Mouse (Mus musculus) E14TG2a.4 (cell line): ENCODE data around the gene Abhd12.

ENCODE experiments used
- H3K27me3 ChIP-seq: 2 replicates; pipeline ENCODE4 v1.6.1; 2014; ENCODE audit warnings: low read length, control low read depth; ENCODE audit not compliant: insufficient read depth
- H3K36me3 ChIP-seq: 2 replicates; pipeline ENCODE4 v1.6.1; 2014; ENCODE audit warnings: low read length, control low read depth; ENCODE audit not compliant: insufficient read depth
- H3K4me1 ChIP-seq: replicated peaks from 2 replicates; pipeline ENCODE4 v1.6.1; 2014; ENCODE audit warnings: low read depth, low read length, control low read depth
- H3K4me3 ChIP-seq: replicated peaks from 2 replicates; pipeline ENCODE4 v1.5.1; 2014; ENCODE audit warnings: mild to moderate bottlenecking, low read length
- H3K9me3 ChIP-seq: 2 replicates; pipeline ENCODE4 v1.6.1; 2014; ENCODE audit warnings: low read length, control low read depth
- CTCF ChIP-seq: conservative IDR thresholded peaks from 2 replicates; pipeline ENCODE4 v1.5.1; 2014; ENCODE audit warnings: low read length
- NANOG ChIP-seq: IDR thresholded peaks from 2 replicates; pipeline ENCODE4 v1.6.1; 2014; ENCODE audit warnings: borderline replicate concordance, low read length, mixed read lengths
- POU5F1 ChIP-seq: IDR thresholded peaks from 2 replicates; pipeline ENCODE4 v1.6.1; 2014; ENCODE audit warnings: low read length, borderline replicate concordance

Abhd12 gene

GRCm38 (mm10) chr2:150834616-150835015 is 69.9 kb downstream of the Abhd12 start:
- TF ChIP-seq POU5F1 (no peak), CTCF (no peak), NANOG (no peak)
- Histone ChIP-seq H3K36me3 (peaks cover 76% of the 10 kb centered on the region), H3K4me3 (no peak overlapping the region), H3K9me3 (no peaks in the 10 kb centered on the region), H3K4me1 (peaks cover 39% of the 10 kb centered on the region), H3K27me3 (no peaks in the 10 kb centered on the region)

DNA sequence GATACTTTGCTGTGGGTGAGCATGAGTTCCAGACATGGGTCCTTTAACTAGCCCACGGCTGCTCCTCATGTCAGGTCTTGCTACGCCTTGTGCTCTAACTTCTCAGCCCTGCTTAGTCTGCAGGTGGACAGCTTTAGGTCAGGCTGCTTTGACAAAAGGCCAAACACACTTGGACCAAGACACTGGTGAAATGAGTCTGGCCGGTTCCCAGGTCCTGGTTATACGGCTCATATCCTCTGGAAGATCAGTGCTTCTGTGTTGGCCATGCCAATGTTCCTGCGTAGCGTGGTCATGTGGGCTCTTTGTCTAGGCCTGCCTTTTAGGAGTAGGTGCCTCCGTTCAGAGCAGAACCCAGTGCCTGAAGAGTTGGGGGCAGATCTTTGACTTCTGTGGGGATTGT is 72.5 kb downstream of the Abhd12 start:
- peaks cover 91% of the 10 kb centered on the region for H3K36me3 ChIP-seq
- no peak for TF ChIP-seq NANOG
- H3K27me3 ChIP-seq, result no peaks in the 10 kb centered on the region
- H3K9me3 ChIP-seq, result no peaks in the 10 kb centered on the region
- no peak overlapping the region for H3K4me3 ChIP-seq
- peaks cover 17% of the 10 kb centered on the region for H3K4me1 ChIP-seq

- H3K36me3 ChIP-seq, result peaks cover 98% of the 10 kb centered on the region
- no peaks in the 10 kb centered on the region for H3K9me3 ChIP-seq
- H3K4me3 ChIP-seq, result no peak overlapping the region
- H3K27me3 ChIP-seq, result no peaks in the 10 kb centered on the region
- peaks cover 6% of the 10 kb centered on the region for H3K4me1 ChIP-seq
- TF ChIP-seq CTCF, result no peak
- no peak for TF ChIP-seq POU5F1
- no peak for TF ChIP-seq NANOG
These were observed 73.6 kb downstream of the Abhd12 start for GRCm38 (mm10) chr2:150830911-150831441.

- peaks cover 91% of the 10 kb centered on the region for H3K36me3 ChIP-seq
- H3K9me3 ChIP-seq, result no peaks in the 10 kb centered on the region
- H3K4me1 ChIP-seq, result 0 out of 2 replicates have a peak, but pooled peaks cover 2% of the 10 kb centered on the region
- no peaks in the 10 kb centered on the region for H3K27me3 ChIP-seq
- no peak for TF ChIP-seq NANOG
- TF ChIP-seq CTCF, result no peak
- no peak for TF ChIP-seq POU5F1
- H3K4me3 ChIP-seq, result no peak overlapping the region
These were observed 74.5 kb downstream of the Abhd12 start for GRCm38 (mm10) chr2:150830011-150830410.

DNA sequence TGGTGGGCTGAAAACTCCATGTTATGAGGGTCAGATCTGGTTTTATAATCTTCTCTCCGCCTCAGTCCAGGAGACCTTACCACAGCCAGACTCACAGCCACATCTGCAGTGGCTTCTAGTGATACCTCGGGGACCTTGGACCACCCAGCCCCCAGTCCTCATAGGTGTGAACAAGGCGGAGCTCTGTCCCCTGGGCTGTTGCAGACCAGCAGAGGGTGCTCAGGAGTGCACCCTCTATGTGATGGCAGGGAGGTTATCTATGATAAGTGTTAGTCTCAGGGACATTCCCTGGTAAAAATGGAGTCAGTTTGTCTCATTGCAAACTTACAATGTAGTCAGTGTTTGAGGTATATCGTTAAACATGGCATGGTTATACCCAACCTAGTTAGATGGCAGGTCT is 75.9 kb downstream of the Abhd12 start:
- Histone ChIP-seq H3K4me1 (0 out of 2 replicates have a peak, but pooled peaks cover 2% of the 10 kb centered on the region), H3K27me3 (no peaks in the 10 kb centered on the region), H3K36me3 (peaks cover 85% of the 10 kb centered on the region), H3K9me3 (no peaks in the 10 kb centered on the region), H3K4me3 (no peak overlapping the region)
- TF ChIP-seq CTCF, result no peak
- no peak for TF ChIP-seq POU5F1
- TF ChIP-seq NANOG, result no peak

- no peaks in the 10 kb centered on the region for H3K9me3 ChIP-seq
- no peak overlapping the region for H3K4me3 ChIP-seq
- H3K27me3 ChIP-seq, result no peaks in the 10 kb centered on the region
- H3K4me1 ChIP-seq, result 0 out of 2 replicates have a peak, but pooled peaks cover 2% of the 10 kb centered on the region
- peaks cover 81% of the 10 kb centered on the region for H3K36me3 ChIP-seq
- TF ChIP-seq NANOG (no peak), POU5F1 (no peak), CTCF (no peak)
These were observed 76.4 kb downstream of the Abhd12 start for GRCm38 (mm10) chr2:150828164-150828563.

GRCm38 (mm10) chr2:150826426-150826825 is 78.1 kb downstream of the Abhd12 start:
- H3K4me3 ChIP-seq, result no peak overlapping the region
- H3K27me3 ChIP-seq, result no peaks in the 10 kb centered on the region
- TF ChIP-seq NANOG, result no peak
- no peak for TF ChIP-seq POU5F1
- no peak for TF ChIP-seq CTCF
- H3K4me1 ChIP-seq, result 0 out of 2 replicates have a peak, but pooled peaks cover 2% of the 10 kb centered on the region
- H3K36me3 ChIP-seq, result peaks cover 70% of the 10 kb centered on the region
- H3K9me3 ChIP-seq, result no peaks in the 10 kb centered on the region

DNA sequence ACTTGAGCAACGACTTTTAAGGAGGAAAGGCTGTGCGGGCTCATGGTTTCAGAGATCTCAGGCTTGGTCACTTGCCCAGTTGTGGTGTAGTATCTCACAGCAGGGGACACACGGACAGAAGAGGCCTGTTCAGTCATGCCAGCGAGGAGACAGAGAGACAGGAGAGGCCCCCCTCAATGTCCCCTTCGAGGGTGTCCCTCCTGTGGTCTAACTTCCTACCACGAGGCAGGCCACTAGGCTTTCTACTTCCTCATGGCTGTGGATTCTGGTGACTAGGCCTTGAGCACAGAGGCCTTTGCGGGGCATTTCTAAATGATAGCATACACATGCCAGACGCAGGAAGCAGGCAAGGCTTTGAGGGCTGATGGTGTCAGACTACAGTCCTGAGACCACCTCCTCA is 81.6 kb downstream of the Abhd12 start:
- TF ChIP-seq CTCF (no peak), NANOG (no peak), POU5F1 (no peak)
- Histone ChIP-seq H3K4me1 (no peaks in the 10 kb centered on the region), H3K9me3 (no peaks in the 10 kb centered on the region), H3K36me3 (peaks cover 50% of the 10 kb centered on the region), H3K4me3 (no peak overlapping the region), H3K27me3 (no peaks in the 10 kb centered on the region)

DNA sequence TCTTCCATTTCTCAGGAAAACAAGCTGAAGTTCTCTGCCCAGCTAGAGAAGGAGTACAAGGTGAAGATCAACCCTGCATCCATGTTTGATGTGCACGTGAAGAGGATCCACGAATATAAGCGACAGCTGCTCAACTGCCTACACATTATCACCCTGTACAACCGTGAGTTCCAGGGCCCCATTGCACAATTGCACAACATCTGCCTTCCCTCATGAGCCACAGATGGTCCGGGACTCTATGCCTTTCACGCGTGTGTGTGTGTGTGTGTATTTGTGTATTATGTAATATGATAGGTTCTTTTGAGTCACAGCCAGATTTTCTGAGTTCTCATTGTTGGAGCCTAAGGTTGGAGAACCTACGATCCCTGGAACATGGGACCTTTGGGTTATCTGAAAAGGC is 83.8 kb downstream of the Abhd12 start:
- H3K4me1 ChIP-seq, result no peaks in the 10 kb centered on the region
- no peaks in the 10 kb centered on the region for H3K9me3 ChIP-seq

More for the DNA sequence above, 83.8 kb downstream of the Abhd12 start:
- Histone ChIP-seq H3K27me3 (no peaks in the 10 kb centered on the region), H3K36me3 (peaks cover 40% of the 10 kb centered on the region), H3K4me3 (no peak overlapping the region)
- TF ChIP-seq NANOG (no peak), POU5F1 (no peak), CTCF (no peak)
